Mouse (Mus musculus): Measurements from ENCODE around the gene Olfr1116.
"Not testable (repeated sequence)": the region's sequence is repeated elsewhere in the genome, so short reads cannot be mapped to it uniquely, and the experiment has no call there.

Olfr1116 gene

DNA sequence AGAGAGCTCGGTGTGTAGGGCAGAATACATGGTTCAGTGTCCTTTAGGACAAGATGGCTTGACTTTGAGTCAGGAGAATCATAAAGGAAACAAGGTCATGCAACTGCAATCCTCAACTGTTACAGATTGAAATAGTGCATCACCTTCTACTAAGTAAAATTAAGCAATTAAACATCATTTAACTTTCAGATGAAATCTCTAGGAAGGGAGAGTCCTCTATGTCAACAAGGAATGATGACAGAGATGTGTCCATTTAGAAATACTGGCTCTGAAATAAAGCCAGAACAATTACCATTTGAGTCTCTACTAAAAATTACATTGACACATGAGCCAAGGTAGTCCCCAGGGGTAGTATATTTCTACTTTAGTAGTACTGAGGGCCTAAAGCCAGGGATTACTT, at the start of gene Olfr1116:
Olfr1116 (plus strand) TSS at position 301 of the 400 bp plus-strand sequence.
- no peak for DNase-seq (ENCODE audit: low spot score in 2 of 2)

DNA sequence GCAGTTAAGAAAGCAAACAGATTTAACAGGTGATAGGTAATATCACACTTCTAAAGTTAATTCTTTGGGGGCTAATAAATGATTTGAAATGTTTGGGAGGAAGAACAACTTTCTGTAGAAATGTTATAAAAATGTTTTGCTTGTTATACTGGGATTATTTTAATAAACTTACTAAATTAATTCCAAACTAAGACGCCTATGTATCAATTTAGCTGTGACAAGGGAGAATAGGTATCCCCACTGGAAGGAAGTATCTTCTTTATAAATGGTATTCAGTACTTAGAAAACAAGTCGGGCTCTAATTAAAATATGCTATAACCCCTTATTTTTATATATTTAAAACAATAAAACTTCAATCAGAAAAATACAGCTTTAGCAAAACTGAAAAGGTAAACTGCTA, 19.6 kb upstream of the Olfr1116 start, which contains the start of gene Olfr1115:
Olfr1115 (plus strand) TSS at position 301 of the 400 bp plus-strand sequence.
- no peak for DNase-seq (ENCODE audit: low spot score in 2 of 2)

DNA sequence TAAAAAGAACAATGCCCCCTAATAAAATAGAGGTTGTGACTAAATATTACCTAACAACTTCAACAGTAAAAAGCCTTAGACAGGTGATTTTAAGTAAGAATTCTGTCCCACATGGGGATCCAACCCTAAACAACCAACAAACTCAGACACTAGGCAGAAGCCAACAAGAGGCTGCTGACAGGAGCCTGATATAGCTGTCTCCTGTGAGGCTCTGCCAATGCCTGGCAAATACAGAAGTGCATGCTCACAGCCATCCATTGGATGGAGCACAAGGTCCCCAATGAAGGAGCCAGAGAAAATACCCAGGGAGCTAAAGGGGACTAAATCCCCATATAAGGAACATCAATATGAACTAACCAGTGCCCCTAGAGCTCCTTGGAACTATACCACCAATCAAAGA, 26.6 kb downstream of the Olfr1116 start:
- not testable (repeated sequence) for DNase-seq (ENCODE audit: low spot score in 2 of 2)

DNA sequence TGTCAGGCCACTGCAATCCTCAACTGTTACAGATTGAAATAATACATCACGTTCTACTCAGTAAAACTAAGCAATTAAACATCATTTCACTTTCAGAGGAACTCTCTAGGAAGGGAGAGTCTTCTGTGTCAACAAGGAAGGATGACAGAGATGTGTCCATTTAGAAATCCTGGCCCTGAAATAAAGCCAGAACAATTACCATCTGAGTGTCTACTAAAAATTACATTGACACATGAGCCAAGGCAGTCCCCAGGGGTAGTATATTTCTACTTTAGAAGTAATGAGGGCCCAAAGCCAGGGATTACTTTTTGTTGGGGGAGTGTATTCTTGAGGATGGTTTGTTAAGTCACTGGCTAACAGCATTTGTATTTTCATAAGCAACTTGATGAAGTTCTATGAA, 39.9 kb downstream of the Olfr1116 start, which contains the start of gene Olfr1118:
Olfr1118 (plus strand) TSS at position 301 of the 400 bp plus-strand sequence.
- no peak for DNase-seq (ENCODE audit: low spot score in 2 of 2)
